Mouse (Mus musculus) large intestine, adult 2 months (tissue): ENCODE results near the gene Cpa5. TPM values are rescaled to one million over a fixed set of nuclear protein-coding genes. Genes with fewer than 3 reads are reported as not detected.

Experiments used
- DNase-seq: peaks from one replicate; pipeline ENCODE4 v3.0.0-alpha.2; 2012; ENCODE audit warnings: low read depth, low spot score
- WGBS: fragments of 180-500 bp; shearing (Covaris S2); methylation state at CpG from one replicate; pipeline ENCODE4 v1.1.7; 2018; 5-methylcytosine and 5-hydroxymethylcytosine counted together
- polyA plus RNA-seq: library from polyadenylated mRNA; depleted of rRNA; stranded (reverse); fragments of >200 nt; gene quantifications from 2 replicates; pipeline ENCODE4 v1.2.3, GENCODE M21; 2012

Cpa5 gene
- polyA plus RNA-seq, 1 experiment: not detected

DNA sequence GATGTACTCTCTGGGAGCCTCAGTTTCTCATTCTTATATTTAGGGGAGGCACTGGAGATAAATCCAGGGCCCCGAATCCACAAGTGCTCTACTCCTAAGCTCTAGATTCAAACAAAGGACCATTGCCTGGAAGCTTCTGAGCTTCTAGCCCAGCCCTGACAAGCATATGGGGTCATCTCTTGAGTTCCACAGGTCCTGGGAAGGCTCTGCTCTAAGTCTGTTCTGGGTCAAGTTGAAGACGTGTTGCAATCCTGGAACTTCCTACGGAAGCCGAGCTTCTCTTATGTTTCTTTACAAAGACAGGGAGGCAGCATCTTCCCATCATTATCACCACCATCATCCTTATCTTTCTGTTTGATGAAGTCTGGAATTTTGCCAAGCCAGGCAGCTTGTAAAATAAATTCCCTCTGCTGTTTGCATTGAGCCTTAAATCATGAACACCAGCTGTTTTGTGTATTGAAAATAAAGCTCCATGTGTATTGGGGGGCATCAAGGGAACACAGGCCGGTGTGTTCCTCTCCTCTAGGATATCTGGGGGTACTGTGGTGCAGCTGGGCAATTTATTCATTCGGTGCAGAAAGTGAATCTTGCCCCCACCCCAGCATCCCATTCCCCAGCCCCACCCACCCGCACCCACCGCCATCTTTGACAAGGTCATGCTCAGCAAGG lies 14.4 kb upstream of the Cpa5 start:
- no peak for DNase-seq
- 63% methylated on average over 8 of the region's 8 CpGs for WGBS

DNA sequence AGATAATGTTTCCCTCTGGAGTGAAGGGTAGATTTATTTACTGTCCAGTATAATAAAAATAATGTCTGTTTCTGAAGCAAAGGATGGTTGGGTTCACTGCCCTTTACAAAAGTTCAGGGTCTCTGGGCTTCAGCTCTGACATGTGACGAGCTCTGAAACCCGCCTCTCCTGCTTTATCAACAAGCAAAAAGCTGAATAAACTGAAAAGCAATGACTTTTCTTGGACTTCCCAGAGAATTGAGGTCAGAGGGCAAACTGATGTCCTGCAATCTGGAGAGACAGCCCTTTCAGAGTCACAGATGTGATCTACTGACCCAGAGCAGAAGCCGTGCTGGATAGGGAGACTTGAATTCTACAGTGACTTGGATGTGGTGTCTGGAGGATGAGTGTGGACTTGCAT lies 10.8 kb upstream of the Cpa5 start:
- no peak for DNase-seq
- 61% methylated on average over 3 of the region's 3 CpGs for WGBS

DNA sequence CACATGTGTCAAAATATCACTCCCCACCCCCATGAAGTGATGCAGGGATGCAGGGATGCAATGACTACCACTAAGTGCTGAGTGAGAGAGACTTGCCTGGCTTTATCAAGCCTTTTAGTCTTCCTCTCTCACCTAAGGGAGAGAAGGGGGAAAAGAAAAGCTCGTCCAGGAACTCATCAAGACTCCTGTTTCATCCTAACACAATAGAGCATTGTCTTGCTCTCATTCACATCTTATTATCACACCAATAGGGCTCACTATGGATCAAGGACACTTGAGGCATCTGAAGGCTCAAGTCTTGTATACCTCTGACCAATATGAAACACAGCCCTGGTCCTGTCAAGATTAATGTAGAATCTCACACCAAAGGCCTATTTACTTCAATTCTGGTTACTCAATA lies 9.8 kb upstream of the Cpa5 start:
- WGBS: 73% methylated on average over 1 of the region's 1 CpGs
- no peak for DNase-seq

DNA sequence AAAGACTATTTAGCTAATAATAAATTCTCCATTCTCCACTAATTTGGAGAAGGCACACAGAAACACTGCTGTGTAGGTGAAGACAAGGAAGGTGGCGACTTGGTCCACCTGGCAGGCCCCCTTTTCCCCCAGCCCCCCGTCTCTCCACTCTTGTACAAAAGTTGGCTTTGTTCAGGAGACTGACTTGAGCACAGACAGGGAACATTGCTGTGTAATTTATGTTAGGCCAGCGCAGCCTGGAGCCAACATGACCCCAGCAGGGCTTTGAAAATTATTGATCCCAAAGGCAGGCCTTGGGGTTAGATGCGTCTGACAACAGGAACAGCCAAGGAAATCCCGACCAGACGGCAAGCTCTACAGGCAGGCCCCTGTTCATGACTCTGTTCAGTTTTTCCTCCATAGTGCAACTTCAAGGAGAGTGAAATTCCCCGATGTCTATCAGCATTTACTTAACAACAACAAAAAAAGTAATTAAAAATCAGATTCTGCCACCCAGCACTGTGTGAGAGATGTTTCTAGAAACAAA lies 6.4 kb upstream of the Cpa5 start:
- no peak for DNase-seq
- 76% methylated on average over 7 of the region's 7 CpGs for WGBS

DNA sequence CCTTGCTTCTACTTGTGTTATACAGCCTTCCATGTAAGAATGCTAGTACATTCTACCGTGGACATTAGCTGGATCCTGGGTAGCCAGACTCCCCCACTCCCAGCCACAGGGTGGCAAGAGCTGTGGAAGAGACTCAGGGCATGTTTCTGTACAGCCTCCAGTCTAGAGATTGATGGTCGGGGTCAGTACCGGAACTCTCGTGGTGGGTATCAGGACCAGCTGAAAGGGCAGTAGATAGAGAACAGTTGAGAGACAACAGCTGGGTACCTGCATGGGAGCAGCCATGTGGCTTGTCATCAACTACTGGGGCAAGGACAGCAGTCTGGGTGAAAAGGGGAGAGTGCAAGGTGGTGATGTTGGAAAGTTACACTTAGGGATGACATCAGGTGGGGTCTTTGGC lies 5.7 kb upstream of the Cpa5 start:
- WGBS: 88% methylated on average over 4 of the region's 4 CpGs
- DNase-seq: no peak

DNA sequence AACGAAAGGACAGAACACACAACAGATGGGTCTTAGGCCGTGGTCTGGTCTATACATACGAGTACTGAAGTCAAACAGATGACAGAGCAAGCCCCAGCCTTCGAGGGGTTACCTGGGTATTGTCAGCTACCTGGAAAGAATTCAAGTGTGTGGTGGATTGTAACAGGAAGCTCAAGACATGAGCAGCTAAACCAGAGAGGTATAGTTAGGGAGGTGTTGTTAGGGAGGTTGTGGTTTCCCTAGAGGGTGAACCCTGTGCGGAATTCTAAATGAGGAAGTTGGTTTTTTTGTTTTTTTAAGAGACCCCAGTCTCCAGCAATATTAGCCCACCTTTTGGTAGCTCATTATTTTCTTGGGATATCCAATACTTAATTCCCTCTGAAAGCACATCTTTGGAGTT lies 5.1 kb upstream of the Cpa5 start:
- DNase-seq: no peak
- 69% methylated on average over 5 of the region's 5 CpGs for WGBS

DNA sequence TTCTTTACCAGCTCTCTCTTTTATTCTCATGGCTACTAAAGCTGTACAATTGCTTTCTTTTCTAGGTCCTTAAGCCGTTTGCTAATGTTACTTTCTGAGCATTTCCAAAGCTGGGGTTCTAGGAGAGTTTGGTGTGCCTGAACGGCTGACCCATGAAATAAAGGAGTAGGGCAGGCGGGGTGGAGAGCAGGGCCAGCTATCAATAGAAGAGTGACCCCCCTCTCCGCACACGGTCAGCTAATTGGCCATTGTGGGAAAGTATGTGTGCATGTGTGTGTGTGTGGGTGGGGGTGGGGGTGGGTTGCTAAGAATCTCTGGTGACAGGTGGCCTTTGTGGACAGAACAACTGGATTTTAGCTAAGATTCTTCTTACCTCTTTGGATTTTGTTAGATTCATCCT lies 402 bp downstream of the Cpa5 start:
- DNase-seq: no peak
- WGBS: 73% methylated on average over 5 of the region's 5 CpGs

DNA sequence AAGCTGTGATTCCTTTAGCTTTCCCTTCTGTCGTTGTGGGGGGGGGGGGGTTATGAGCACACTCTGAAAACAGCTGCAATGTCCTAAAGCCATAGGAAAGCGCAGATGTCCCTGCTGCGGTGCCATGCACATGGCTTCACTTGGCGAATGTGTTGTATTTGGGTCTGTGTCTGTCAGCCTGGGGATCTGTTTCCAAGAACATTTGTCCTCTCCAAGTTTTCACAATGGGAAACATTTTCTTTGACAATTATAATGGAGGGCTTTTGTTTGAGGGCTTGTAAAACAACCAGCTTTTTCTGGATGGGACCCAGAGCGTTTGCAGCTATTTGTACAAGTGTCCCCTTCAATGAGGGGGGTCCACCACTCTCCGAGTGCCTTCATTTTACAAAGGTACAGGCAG lies 3.4 kb downstream of the Cpa5 start:
- 81% methylated on average over 6 of the region's 6 CpGs for WGBS

DNA sequence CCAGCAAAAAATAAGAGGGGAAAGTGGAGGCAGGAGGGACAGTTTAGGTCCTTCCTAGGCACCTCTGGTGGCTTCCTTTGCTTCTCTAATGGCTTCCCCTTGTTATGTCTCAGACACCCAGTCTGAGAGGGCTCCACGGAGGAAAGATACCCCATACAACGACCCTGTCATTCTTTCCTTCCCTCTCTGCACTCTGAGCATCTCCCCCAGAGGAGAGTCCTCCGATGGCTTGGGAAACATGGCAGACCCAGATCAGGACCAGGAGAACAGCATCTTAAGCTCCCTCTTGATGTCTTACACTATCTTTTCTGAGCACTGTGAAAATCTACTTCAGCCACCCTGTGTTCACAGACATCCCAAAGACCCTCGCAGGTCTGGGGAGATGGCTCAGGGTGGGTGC lies 4.9 kb downstream of the Cpa5 start:
- WGBS: 45% methylated on average over 4 of the region's 4 CpGs
- DNase-seq: no peak

More for the DNA sequence above, 3.4 kb downstream of the Cpa5 start:
- DNase-seq: no peak

DNA sequence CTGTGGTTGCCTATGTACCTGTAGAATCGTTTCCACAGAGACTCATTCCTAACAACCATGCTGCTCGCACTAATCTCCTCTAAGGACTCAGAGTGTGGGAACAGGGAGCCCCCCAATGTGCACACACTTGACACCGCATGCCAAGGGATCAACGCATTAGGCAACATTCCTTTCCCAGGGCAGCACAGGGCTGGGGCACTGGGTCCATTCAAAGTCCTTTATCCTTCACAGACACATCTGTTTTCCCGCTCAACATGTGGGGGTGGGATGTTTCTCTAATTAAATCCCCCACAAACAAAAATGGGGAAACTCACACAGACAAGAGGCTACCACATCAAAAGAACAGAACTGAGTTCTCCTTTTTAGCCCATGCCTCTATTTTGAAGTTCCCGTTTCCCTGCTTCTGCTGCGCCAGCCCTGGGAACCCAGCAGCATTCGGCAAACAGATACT lies 5.7 kb downstream of the Cpa5 start:
- 41% methylated on average over 8 of the region's 8 CpGs for WGBS
- no peak for DNase-seq

DNA sequence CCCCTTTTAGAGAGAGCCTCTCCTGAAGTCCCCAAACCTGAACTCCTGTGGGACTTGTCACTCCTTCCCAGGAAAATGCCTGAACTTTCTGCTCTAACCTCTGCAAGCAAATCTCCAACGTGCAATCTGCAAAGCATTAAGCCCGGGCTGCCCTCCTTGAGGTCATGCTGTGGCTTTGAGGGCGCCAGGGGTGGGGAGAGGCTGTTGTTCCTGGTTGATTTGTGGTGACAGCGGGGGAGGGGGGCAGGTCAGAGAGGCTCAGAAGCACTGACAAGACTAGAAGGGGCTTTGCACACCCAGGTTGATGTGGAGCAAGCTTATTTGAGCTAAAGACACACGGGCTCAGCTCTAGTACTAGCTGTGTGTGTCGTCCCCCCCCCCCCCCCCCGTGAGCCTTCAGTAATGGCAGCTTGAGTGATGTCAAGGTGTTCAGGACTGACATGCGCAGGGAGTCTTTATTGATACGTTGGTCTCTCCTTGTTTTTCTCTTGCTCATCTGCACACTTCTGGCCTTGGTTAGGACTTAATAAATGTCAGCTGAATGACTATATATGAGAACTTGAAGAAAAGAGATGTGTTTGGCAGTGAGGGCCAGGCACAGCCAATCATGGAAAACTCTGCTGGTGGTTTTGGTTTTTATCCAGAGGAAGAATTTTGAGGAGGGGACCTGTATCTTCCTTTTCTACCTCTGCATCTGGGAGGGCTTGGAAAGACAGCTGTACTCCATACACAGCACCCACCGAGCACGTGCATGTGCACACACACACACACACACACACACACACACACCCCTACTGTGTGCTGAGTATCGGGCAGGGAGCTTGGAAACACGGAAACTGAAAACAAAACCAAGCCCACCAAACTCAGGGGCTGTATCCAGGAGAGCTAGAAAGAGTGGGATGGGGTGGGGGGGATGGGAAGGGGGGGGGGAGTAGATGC lies 6.5 kb downstream of the Cpa5 start:
- DNase-seq: no peak
- 24% methylated on average over 13 of the region's 13 CpGs for WGBS

DNA sequence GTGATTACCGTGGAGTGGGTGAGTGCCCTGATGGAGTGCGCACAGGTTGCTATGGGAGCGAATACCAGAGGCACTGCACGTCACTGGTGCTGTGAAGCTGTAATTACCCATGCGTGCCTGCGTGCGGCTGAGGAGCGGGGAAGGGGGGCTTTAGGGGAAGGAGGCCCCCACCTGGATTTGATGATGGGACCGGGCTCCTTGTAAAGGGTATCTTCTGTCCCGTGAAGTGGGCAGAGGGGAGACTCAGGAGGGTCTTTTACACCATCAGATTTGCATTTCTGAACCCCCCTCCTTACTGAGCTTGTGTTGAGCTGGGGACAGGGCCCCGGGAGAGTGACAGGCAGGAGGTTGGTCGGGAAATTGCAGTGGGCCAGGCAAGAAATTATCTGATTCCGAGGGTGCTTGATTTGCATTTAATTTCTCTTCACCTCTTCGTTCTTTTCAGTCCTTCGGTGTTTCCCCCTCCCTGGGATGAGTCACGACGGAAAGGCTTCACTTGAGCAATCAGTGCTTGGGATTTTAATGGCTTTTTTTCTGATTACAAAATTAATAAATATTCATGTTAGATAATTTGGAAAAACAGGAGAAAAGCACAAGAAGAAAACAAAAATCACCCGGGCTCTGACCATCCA lies 7.3 kb downstream of the Cpa5 start:
- no peak for DNase-seq
- WGBS: 33% methylated on average over 18 of the region's 18 CpGs

DNA sequence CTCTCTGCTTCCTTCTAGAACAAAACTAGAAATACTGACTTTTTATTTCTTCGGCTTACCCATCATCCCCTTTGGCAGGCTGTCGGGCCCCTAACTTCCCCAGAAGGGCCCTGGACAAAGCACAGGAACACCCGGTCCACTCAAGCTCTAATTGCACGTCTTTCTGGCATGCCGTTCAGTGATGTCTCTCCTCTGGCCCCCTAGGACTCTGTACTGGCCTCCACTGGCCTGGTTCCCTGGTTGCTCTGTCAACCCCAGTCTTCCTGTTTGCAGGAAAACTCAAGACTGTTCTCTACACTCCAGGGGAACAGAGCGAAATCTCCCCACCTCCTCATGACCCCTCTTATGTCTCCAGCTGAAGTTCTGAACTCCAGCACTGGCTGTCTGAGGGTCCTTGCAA lies 7.9 kb downstream of the Cpa5 start:
- DNase-seq: no peak
- WGBS: 56% methylated on average over 6 of the region's 6 CpGs

DNA sequence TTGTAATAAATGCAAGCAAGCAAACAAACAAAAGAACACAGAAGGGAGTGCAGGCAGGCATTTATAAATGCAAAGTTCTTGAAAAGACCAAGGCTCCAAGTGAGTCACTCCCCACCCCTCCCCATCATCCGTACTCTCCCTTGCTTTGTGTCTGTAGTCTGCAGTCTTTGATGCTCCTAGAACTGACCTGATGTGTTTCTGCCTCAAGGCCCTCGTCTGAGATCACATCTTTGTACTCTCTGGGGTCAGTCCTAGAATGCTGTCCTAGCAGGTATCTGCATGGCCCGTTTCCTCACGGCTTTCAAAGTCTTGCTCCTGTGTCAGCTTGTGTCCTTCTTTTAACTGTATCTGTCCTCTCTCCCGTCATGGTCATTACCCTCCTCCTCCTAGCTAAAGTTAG lies 8.8 kb downstream of the Cpa5 start:
- WGBS: 86% methylated on average over 5 of the region's 5 CpGs

DNA sequence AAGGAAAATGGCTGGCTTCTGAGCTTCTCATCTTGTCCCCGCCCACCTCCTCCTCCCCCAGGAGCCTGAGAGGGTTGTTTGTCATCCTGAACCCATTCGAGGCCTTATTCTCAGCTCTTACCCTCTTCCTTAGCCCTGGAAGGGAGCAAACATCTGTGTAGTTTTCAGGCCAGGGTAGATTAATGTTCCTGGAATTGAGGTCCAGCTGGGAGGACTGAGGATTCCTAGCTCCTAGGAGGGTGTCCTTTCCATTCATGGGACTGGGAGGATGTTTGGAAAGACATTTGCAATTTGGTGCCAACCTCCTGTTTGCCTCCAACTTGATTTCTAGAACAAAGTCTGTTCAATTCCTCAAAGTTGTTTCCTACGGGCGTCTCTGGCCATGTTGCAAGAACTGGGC lies 9.8 kb downstream of the Cpa5 start:
- DNase-seq: no peak
- 70% methylated on average over 4 of the region's 4 CpGs for WGBS

More for the DNA sequence above, 8.8 kb downstream of the Cpa5 start:
- no peak for DNase-seq

DNA sequence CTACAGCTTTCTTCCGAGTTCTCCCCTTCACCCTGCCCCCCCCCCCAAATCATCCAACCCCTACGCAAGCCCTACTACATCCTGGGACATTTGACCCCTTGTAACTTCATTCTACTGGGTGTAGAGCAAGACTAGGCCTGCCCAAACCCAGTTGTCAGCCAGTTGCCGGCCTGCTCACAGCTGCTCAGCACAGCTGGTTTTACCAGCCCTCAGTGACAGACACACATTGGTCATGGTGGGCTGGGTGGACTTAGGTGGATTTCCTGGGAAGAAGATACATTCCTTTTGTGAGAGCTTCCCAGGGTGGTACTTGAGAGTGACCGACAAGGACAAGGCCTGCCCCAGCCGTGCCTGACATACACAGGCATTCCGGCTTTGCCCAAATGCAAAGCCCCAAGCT lies 10.2 kb downstream of the Cpa5 start:
- DNase-seq: no peak
- WGBS: 86% methylated on average over 6 of the region's 6 CpGs

DNA sequence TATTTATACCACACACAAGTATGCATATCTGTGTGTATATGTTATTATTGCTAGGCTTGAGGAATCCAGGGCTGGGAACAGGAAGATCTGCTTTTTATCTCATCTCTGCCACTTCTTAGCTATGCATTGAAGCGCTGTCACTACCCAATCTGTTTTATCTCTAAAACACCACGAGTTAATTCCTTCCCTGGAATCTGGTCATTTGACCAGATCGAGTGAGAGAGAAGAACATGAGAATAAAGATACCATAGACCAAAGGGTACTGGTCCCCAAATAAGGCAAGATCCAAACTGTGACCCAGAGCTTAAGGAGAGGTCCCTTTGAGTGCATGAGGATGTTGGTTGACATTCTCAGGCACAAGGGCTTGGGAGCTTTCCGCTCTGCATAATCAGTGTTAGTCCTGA lies 11.2 kb downstream of the Cpa5 start:
- 72% methylated on average over 4 of the region's 4 CpGs for WGBS
- DNase-seq: no peak

DNA sequence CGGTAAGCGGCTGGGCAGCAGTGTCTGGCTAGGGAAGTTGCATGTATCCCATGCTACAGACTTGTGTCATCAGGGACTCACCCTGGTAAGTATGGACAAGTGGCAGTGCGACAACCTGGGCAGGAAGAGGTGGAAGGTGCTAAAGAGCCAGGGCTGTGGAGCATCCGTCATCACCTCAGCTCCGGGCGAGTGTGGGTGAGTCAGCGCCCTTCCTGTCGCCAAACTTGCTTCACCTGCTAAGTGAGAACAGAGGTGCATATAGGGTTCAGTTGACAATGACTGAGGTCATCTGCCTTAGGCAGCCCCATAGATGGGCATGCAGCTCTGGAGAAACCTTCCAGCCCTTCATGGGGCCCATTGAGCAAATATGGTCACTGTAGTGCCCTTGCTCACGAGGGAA lies 14.0 kb downstream of the Cpa5 start:
- 76% methylated on average over 9 of the region's 9 CpGs for WGBS
- no peak for DNase-seq

DNA sequence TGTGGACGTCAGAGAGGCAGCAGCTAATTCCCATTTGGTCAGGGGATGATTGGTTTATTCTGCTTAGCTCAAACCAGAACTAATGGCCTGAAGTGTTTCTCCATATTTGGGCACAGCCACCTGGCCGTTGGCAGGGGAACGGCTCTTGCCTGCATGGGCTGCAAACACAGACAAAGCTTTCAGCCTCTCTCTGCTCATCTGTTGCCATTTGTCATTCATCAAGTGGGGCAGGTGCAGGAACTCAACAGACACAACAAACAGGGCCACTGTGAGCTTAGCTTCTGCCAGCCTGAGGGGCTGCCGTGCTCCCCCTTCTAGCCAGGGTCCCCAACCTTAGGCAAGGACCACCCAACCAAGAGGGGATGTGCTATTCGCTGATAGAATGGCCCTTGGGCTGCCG lies 17.3 kb downstream of the Cpa5 start:
- DNase-seq: no peak
- 58% methylated on average over 6 of the region's 6 CpGs for WGBS

DNA sequence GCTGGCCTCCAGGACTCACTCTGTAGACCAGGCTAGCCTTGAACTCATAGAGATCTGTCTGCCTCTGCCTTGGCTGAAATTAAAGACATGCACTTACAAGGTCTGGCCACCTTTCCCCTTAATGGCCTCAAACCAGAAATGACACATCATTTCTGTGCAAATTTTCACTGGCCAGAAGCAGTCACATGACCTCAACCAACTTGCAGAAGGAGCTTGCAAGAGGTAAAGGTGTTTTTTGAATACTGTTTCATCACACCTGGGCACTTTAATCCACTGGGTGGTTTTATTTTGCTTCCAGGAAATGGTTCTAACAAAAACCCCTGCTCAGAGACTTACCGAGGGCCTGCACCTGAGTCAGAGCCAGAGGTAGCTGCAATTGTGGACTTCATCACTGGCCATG lies 19.2 kb downstream of the Cpa5 start:
- no peak for DNase-seq
- WGBS: 58% methylated on average over 1 of the region's 1 CpGs
